Mouse (Mus musculus): ENCODE data around the gene Dhcr24.

DNA sequence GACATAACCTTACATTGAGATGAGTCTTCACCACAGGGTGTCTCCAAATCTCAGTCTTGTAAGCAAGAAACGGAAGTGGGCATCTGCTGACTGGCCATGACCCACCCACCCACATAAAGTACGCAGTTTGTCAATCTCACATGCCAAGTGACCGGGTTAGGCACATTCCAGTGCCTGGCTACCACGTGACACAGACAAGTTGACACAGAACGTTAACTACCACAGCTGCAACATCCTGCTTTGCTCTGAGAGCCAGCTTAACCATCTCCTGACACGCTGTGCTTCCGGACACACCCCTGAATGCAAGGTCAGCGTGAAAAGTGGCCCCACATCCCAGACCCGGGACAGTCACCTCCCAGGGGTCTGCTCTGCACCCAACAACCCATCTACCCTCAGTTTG is 29.3 kb downstream of the Dhcr24 start:
- TF ChIP-seq CTCF (IDR thresholded peaks at IDR 0.05; ENCODE audit: low read depth, low read length) (no peak), POLR2A (IDR thresholded peaks at IDR 0.05; ENCODE audit: borderline replicate concordance, low read depth, low read length) (no peak)
